Mouse (Mus musculus) heart, postnatal 25 days (tissue): Measurements from ENCODE around the gene Slc12a1. TPM values are rescaled to one million over a fixed set of nuclear protein-coding genes. Genes with fewer than 3 reads are reported as not detected.
"Not testable (repeated sequence)": the region's sequence is repeated elsewhere in the genome, so short reads cannot be mapped to it uniquely, and the experiment has no call there.

Experiments used
- DNase-seq: peaks from one replicate; pipeline ENCODE4 v3.0.0; 2022; ENCODE audit warnings: low spot score
- intact Hi-C: fragments of 180-260 bp; cut with DNase I; formaldehyde crosslinking; loops from one replicate; pipeline ENCODE4 v1.15.1; 2025
- total RNA-seq, 2 experiments: library from RNA; stranded (reverse); gene quantifications; 2 replicates each; pipeline ENCODE4 v1.2.3; 2021

Slc12a1 gene
- not detected for total RNA-seq

DNA sequence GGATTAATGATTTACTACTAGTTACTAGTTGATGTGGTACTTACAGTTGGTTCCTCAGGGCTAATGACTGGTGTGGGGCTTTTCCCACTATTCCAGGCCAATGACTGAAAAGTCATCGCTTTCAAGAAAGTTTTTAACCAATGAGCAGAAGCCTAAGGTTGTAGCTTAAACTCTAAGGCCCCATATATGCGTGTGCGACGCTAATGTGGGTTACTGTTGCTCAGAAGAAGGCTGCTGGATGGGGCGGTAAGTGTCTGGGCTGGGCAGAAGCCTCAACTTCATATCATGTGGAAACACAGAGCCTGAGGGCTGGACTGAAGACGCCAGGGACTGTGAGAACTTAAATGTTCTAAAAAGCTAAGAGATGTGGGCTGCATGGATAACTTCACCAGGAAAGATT lies at the start of gene Slc12a1:
Slc12a1 (plus strand) TSS at position 118 of the 400 bp plus-strand sequence.
- intact Hi-C loops, result no loop called here
- no peak for DNase-seq

DNA sequence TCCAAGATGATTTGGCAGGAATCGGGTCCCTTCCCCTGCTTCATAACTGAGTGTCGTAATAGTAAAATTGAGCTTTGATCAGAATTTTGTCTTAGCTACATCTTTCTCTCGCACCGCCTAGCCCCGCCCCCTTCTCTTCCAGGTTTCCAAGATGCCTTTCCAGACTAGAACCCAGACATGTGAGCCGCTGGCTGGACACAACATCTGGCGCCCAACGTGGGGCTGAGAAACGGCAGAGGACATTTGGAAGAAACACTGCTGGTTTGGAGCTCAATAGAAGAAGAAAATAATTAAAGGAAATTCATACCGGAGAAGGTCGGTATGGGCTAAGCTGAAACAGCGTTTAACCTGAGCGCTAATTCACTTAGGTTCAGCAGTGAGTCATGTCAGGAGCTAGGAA lies 47.8 kb upstream of the Slc12a1 start:
- intact Hi-C loops, DNase-seq: not testable (repeated sequence)

DNA sequence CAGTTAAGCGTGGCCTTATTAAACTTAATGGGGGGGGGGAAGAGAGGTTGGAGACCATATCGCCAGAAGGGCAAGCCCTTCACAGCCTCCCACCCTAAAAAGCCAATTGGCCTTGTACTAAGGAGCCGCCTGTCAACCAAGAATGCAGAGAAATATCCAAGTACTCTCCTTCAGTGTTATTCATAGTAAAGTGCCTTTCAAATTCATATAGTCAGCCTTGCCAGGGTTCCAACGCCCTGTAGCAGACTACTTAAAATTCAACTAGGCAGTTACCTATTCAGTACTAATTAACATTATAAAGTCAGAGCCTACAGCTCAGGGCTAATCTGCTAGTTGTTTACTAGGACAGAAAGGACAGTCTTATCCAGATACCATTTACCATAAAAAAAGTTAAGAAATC lies 45.8 kb upstream of the Slc12a1 start:
- DNase-seq, intact Hi-C loops: not testable (repeated sequence)

DNA sequence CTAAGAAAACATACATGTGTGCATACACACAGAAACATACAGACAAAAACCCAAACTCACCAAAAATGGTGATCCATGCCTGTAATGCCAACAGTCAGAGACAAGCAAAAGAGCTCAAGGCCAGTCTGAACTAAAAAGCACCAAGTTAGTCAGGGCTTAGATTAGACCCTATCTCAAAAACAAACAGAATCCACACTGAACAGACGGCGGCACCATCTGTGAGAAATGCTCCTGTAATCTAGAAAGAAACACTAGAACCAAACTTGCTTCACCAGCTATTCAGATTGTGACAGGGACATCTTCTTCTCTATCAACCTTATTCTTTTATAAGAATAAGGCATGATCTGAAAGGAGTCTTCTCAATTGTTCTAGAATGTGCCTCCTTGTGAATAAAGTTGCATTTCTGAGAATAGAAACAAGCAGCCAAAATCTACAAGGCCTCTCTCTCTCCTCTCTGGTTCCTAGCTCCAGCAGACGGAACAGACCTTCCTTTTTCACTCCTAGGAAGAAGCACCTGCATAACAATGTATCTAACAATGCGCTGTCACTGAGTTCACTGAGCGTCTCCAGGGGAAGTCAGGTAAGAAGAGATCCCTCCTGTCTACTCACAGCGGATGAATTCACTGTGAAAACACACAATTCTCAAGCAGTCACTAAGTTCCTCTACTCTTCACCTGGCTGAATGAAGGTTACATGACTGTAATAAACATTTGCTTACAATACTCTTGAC lies 32.8 kb upstream of the Slc12a1 start:
- intact Hi-C loops, result no loop called here

DNA sequence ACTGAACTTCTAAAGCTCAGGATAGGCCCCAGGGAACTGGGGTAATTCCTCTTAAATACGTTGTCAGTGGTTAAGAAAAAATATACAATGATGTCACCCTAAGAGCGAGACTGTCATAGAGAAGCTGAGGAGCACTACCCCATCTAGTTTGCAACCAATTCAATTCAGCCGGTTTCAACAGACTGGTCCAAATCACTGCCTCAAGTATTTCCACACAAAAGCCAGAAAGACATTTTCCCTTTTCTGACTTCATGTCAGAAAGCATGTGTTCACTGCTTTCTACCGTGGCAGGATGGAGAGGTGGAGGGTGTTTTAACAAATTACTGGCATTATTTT lies 30.0 kb upstream of the Slc12a1 start:
- intact Hi-C loops, result no loop called here
- DNase-seq, result no peak

More for the DNA sequence above, 32.8 kb upstream of the Slc12a1 start:
- no peak for DNase-seq

DNA sequence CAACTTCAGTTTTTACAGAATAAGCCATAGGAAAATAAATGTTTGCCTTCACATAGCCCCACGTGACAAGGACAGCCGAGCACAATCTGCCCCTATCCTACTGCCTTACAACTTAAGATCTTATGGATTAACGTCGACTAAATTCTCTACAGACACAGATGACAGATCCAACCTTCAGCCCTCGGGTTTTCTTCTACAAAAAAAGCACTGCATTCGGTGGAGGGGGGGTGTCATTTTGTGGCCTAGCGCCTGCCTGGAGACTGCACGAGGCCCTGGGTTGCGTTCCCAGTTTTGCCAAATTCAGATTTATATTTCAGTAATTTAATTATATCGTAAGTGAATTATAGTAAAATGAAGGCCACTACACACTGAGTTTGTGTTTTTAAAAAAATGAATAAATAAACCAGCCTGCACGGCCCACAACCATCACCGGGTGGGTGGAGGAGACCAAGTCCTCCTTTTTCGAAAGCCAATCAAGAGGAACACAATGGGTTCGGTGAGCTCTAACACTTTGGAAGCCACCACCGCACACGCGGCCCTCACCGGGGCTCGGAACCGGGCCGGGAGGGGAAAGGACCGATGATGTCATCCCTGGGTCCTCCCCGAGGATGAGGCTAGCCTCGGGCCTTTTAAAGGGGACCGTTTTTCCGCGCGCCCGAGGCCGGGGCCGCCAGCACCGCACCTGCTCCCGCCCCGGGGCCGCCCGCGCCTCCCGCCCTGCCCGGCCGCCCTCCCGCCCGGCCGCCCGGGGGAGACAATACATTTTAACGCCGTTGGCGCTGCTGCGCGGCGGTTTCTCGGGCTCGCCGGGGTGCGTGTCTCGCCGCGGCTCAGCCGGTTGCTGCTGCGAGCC lies 29.5 kb upstream of the Slc12a1 start:
- DNase-seq, result peak; percentile 26

DNA sequence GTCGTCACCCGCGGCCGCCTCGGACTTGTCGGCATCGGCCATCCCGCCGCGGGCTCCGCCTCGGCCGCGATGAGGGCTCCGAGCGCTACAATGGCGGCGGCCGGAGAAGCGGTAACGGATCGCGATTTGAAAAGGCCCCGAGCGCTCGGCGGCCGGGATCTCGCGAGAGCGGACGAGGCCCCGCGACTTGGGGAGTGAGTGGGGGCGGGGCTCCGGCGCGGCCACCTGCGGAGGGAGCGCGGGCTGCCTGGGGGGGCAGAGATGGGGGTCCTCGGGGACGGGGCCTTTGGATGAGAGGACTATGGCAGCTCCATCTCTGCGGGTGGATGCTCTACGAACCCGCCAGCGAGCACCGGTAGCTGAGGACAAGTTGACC lies 28.8 kb upstream of the Slc12a1 start, which contains the start of gene Myef2:
Myef2 (minus strand) TSS at position 185 of the 376 bp plus-strand sequence.
- intact Hi-C loops, result no loop called here
- peak; percentile 50 for DNase-seq

More for the DNA sequence above, 29.5 kb upstream of the Slc12a1 start:
- intact Hi-C loops, result no loop called here

DNA sequence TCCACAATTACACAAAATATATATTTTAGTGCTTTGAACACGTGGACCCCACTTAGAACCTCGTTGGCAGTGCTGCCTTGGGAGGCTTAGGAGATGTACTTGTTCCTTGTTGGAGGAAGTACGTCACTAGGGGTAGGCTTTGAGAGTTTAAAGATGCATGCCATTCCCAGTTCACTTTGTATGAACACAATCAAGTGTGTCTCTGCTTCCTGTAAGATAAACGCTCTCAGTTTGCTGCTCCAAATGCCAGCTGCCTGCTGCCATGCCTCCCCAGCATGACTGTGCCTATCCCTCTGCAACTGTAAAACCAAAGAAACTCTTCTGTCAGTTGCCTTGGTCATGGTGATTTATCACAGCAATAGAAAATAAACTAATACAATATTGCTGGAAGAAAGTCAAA lies 26.5 kb upstream of the Slc12a1 start:
- intact Hi-C loops, result no loop called here
- no peak for DNase-seq

DNA sequence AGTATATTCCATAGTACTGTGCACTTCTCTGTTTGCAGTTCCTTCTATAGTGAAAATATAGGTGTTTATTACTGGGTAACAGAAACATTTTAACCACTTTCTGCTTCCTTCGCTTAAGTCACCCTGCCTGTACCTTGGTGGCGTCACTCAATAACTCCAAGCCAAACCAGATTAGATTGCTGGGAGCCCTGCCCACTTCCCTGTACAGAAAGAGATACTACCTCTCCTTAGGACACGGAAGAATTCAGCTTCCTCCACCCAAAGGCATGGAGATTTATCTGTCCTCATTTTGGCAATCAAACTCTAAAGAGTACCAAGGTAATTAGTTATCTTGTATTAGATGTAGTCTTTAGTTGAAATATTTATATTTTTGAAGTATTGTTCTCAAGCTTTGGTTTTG lies 25.5 kb upstream of the Slc12a1 start:
- intact Hi-C loops, result no loop called here

DNA sequence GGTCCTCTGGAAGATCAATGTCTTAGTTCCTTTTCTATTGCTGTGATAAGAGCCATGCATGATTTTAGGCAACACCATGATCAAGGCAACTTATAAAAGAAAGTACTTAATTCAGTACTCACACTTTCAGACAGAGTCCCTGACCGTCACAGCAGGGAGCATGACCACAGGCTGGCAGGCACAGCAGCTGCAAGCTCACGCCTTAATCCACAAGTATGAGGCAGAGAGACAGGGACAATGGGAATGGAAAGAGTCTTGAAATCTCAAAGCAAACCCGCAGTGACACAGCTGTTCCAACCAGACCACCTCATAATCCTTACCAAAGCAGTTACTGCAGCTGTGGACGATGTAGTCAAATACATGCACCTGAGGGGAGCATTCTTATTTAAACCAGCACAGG lies 18.2 kb upstream of the Slc12a1 start:
- intact Hi-C loops, result no loop called here
- no peak for DNase-seq

More for the DNA sequence above, 25.5 kb upstream of the Slc12a1 start:
- DNase-seq, result no peak

DNA sequence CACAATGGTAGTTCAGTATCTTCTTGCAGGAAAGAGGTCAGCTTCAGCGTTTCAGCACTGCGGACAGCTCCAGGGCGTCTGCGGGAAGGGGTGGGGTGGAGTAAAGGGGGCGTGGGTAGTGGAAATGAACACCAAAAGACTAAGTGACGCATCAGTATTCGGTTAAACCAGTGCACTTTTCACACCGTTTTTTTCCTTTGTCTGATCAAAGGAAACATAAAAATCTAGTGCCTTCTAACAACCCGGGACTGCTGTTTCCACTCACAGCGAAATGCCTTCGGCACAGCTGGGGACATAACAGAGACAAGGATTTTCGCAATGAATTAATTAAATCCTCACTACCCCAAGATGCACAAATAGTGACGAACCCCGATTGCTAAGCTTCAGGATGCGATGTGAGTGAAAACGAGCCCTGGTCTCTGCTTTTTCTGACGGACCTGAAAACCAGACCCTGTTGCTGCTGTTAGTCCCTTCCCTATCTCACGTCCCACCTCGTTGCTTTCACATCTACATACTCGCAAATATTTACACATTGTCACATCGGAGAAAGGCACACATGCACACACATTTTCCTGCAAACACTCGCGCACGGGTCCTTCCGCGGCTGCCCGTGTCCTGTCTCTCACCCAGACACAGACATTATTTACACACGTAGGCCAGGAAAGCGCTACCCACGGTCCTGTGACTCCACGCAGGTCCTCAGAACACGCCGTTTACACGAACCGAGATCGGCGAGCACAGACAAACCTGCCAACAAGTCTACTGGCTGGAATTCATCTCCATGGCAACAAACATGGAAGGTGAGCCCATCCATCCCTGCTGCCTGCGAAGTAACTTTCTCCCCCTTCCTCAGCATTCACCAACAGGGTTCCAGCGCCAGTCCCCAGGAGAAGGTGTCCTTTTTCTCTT lies 16.1 kb upstream of the Slc12a1 start, which contains the start of gene Ctxn2:
Ctxn2 (plus strand) TSS at position 790 of the 909 bp plus-strand sequence.
- peak; percentile 5 for DNase-seq
- intact Hi-C loops, result no loop called here

DNA sequence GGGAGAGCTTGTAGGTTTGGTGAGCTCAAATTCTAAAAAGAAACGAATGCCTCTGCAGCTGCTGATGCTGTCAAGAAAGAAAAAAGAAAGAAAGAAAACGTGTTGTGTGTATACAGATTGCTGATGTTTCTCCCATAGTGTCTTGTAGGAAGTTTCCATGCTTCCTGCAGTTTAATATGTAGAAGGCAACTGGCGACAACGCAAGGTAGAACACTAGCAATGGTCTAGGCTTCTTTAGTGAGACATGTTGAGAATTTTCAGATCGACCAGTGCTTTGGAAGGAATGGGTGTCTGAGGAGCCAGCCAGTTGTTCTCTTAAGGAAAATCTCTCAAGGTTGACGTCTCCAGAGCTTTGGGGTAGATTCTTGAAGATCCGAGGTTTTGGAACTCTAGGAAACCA lies 15.5 kb upstream of the Slc12a1 start:
- no peak for DNase-seq
- intact Hi-C loops, result no loop called here

DNA sequence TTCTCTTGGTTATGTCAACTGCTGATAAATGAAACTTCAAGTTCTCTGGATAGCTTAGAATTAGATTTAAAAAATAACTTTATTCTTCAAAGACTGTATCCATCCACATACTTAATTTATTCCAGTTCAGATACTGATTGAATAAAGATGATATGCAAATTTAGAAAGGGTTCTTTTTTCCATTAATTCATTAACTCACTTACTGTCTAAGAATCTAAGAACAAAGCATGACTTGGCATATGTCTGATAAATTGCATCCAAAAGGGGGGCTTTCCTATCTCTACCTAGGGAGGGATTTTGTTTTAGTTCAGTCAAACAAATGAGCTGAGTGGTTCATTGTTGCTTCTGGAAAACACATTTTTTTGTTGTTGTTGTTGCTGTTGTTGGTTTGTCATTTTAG lies 10.0 kb upstream of the Slc12a1 start:
- no peak for DNase-seq
- intact Hi-C loops, result no loop called here

DNA sequence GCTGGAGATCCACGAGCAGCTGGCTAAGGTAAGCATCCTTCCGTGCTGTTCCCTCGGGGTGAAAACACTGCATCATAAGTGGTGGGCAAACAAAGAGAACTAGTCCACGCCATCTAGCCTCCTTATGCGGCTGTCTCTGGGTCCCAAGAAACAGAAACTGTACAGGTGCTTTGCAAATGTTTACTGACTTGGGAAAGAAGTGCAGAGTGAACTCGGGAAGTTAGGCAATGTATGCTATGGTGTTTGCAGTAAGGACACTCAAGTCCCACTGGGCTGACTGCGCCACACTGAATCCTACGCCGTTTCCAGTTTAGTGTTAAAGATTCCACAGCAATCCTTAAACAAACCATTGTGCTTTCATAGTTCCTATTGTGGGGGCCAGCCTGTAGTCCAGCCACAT lies 2.0 kb downstream of the Slc12a1 start:
- intact Hi-C loops, result no loop called here

DNA sequence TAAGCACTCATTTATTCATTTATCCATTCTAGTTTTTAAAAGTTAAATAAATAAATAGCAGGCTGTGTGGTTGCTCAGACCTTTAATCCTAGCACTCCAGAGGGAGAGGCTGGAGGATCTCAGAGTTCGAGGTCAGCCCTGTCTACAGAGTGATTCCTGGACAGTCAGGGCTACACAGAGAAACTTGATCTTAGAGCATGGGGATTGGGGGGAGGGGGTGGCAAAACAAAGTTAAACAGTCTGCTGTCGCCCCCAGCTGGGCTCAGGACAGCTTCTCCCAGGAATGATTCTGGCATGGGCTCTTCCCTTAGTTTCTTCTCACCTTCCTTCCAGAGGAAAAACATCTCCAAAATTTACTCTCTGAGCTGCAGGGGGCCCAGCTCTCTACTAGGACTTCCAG lies 3.2 kb downstream of the Slc12a1 start:
- intact Hi-C loops, result no loop called here
- DNase-seq, result no peak

More for the DNA sequence above, 2.0 kb downstream of the Slc12a1 start:
- no peak for DNase-seq

DNA sequence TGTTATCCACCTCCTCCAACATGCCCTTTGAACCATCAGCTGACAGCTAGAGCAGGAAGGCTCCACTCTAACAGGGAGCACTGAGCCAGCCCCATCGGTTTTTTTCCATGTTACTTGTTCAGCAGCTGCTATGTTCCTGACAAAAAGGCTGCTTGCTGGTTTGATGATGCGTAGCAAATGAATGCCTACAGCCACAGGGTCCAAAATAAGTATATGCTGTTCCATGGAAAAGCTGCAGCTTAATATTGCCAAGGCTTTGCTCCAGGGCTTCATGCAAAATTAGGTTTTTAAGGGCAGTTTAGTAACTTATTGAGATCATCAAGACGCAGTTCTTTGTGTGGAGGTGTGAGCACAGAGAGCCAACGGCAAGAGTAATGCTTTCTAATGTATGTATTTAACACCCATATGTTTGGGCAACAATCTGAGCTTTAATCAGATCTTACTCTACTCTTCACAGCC lies 9.7 kb downstream of the Slc12a1 start:
- DNase-seq, result no peak
- intact Hi-C loops, result no loop called here

DNA sequence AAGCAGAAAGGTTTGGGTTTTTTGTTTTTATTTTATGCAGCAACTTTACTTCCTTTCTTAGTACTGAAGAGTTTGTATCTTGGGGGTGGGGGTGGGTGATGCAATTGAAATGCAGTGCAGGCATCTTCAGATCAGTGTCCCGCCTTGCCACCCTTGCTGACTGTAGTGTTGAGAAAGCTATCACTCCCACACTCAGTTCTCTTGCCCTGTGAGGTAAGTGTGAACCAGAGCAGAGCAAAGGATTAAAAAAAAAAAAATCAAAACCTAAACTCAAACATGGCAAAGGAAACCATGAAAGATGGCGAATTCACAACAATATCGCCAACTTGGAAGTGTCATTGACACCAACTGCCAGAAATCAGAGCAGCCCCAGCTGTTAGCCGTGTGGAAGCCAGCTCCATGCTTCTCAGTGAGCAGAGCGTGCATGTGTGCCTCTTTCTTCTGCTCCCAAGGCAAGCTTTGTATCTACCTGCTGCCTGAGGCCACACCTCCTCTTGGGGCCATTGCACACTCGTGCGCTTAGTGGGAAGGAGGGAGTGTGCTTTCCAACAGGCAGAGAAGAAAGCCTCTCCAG lies 26.0 kb downstream of the Slc12a1 start:
- DNase-seq, result no peak
- intact Hi-C loops, result no loop called here

DNA sequence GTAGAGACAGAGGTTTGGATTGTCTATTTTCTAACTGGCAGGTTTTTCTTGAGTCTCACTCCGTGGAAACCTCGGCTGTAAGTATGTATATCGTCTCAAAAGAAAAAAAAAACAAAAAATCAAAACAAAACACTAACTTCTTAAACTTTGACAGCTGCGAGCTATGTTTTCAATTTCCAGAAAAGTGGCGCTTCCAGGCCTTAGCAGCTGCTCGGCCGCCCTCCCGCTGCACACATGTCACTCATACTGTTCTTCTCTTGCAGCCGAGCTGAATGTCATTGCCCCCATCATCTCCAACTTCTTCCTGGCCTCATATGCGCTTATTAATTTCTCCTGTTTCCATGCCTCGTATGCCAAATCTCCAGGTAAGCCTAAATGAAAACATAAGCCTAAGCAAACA lies 35.6 kb downstream of the Slc12a1 start:
- intact Hi-C loops, result loop anchor here (2.0 to 5.0 kb wide), 3 partner anchors 131 to 586 kb away; no protein-coding TSS in a partner anchor
- DNase-seq, result no peak

DNA sequence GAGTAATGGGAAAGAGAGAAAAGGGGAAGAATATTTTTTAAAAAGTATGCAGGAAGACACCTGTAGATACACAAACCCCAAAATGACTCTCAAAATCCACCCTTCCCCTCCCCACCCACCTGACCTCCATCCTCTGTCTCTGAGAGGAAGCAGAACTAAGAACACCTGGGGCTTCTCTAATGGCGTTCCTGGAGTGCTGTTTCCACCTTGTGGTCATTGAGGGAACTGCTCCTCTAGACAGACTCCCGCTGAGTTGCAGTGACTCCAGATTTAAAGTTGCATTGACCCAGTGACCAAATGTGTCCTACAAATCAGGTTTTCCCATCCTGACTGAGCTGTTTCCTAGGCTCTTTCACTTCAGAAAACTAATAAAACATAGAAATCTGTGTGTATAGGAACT lies 36.9 kb downstream of the Slc12a1 start:
- intact Hi-C loops, result loop anchor here (1.0 to 5.0 kb wide), 3 partner anchors 262 to 1088 kb away; no protein-coding TSS in a partner anchor

DNA sequence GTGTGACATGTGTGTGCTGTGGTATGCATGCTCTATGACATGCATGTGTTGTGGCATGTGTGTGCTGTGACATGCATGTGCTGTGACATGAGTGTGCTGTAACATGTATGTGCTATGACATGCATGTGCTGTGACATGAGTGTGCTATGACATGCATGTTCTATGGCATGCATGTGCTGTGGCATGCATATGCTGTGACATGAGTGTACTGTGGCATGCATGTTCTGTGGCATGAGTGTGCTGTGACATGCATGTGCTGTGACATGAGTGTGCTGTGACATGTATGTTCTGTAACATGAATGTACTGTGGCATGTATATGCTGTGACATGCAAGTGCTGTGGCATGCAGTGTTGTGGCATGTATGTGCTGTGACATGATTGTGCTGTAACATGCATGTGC lies 40.6 kb downstream of the Slc12a1 start:
- intact Hi-C loops, result no loop called here
- no peak for DNase-seq

More for the DNA sequence above, 36.9 kb downstream of the Slc12a1 start:
- no peak for DNase-seq
